Mouse (Mus musculus) monocyte, adult 2 months (primary cell): ENCODE results near the gene Slc6a6.

Experiments used
- DNase-seq, 2 experiments: peaks; one replicate each; pipeline ENCODE4 v3.0.0; 2022; ENCODE audit warnings: low spot score in 2 of 2, low read depth in 1 of 2

Gene Slc6a6

DNA sequence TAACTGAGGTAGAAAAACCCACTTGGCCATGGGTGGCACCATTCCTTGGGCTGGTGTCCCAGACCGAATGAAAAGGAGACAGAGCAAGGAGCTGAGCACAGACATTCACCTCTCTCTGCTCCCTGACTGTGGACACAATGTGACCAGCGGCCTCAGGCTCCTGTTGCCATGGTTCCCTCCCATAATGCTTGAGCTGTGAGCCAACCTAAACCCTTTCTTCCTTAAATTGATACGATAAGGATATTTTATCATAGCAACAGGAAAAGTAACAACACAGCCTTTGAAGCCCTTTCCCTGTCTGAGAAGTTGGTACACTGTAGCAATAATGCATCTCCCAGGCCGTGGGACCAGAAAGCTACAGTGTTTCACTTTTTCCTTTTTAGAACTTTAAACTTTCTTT, 14.6 kb upstream of the Slc6a6 start:
- no peak for DNase-seq

DNA sequence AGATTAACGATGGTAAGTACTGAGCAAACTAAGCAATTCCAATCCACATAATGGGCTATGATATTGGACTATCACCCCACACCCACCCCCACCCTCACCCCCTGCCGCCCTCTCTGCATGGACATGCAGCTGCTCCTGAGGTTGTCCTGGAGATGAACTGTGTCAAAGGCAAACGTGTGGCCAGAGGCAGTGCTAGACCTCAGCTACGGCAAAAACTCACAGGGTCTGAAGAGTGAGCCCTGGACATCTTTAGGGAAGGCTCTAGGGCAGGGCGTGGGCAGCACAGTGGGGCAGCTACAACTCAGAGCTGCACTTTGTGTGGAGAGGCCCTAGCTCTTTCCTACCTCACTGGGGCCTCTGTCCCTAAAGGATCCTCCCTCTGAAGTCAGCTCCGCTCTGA, 13.6 kb upstream of the Slc6a6 start:
- DNase-seq, result no peak

DNA sequence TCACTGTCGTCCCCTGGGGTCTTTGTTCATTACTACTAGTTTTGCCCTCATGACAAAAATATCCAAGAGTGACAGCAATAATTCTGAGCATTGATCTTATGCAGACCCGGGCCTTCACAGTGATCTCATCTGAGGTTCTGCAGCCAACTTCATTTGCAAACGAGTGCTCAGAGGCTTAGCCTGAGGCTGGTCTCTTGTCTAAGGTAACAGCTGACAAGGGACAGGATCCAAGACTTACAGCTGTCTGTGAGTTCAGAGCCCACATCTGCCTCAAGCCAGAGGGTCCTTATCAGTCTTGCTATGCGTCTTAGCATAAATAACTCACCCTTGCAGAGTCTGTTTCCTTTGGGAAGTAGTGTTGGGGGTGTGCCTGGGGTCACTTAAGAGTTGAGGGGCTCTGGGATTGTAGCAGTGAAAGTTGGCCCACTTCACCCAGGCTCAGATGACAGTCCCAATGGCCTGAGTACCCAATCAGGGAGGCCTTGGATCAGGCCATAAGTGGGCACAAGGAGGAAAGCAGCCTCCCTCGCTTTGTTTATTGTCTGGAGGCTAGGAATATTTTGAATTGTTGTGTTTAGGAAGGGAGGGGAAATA, 9.0 kb upstream of the Slc6a6 start:
- DNase-seq, result no peak

DNA sequence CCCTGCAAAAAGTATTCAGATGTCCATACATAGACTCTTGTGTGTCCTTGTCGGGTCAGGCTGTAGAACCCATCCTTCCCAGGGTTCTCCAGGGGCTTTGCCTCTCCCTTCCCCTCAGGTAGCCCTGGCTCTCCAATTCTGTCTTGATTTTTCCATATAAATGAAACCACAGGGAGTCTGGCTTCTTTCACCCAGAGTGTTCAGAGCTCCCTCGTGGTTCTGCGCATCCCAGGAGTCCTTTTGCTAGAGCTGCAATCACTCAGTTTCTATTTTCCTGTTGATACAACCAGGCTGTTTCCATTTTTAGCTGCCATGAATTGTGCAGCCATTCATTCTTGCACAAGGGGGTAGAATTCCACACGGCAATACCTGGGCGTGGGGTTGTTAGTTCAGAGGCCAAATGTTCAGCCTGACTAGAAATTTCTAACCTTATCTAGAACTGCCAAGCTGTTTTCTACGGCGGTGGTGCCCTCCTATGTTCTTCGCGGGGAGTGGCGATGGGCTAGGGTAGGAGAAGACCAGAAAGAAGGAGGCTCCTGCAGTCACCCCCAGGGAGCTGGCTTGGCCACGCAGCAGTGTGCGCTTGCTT, 5.3 kb upstream of the Slc6a6 start:
- no peak for DNase-seq

DNA sequence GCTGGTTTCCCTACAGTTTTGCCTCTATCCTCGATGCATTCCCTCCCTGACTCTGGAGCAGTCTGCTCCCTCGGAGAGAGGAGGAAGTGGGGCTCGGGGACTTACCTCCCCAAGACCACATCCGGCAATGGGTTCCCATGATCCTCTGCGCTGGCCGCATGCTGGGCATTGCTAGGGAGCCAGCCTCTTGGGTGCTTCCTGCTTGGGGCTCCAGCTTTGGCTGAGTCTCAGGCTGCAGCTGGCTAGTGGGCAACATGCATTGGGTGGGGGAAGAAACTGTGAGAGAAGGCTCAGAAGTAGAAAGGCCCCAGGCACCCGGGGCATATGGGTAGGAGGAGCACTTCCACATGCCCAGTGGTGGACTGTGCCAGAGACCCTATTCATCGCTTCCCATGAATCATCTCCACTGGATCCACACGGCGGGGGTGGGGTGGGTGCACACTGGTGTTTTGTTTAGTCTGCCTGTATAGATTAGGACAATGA, 4.7 kb upstream of the Slc6a6 start:
- peak; percentile 65 to 80 for DNase-seq

DNA sequence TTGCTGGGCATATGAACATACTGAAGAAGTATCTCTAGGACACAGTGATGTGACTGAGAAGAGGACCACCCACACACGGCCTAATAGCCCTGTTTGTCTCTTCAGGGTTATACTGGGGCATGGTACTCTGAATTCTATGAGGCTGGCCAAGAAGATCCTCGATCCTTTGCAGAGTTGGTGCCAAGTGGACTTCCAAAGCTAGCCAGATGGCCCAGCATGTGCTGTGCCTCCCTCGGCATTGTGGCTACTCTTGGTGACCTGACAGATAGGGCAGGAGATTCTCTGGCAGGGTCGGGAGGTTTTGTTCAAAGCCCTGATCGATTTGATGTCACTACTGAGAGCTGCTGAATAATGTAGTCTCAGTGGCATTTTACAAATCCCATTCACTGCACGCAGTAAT, 4.1 kb upstream of the Slc6a6 start:
- no peak for DNase-seq

DNA sequence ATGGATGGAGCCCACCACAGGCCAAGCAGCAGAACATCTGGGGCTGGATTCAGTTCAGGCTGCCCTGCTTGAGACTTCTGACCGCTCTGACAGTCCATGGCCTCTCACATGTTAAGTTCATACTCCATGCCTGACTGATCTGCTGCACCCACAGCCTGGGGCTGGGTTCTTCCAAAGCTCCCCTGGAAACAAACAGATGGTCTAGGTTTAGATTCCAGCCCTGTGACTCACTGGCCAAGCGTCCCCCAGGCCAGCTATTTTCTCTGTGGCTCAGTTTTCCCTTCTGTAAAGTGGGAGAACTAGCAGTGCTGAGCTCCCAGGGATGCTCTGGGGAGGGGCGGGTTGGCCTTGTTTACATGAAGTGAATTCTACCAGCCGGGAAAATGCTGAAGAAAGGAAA, 2.0 kb upstream of the Slc6a6 start:
- no peak for DNase-seq

DNA sequence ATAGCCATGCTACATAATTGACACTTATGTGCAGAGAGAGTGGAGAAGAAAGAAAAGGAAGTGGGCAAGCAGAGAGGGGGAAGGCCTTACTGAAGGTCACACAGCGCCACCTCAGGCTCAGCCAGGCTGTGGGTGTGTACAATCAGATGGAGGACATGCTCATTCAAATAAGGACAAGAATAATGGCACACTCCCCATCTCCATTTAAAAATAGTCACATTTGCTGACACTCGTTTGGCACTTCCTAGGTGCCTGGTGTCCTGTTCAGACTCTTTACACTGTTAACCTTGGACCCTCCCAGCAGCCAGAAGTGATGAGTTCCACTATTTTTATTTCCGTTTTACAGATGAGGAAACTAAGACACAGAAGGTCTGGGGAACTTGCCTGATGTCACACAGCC, 732 bp upstream of the Slc6a6 start:
- DNase-seq, result peak in 1 of 2 experiments; percentile 52

DNA sequence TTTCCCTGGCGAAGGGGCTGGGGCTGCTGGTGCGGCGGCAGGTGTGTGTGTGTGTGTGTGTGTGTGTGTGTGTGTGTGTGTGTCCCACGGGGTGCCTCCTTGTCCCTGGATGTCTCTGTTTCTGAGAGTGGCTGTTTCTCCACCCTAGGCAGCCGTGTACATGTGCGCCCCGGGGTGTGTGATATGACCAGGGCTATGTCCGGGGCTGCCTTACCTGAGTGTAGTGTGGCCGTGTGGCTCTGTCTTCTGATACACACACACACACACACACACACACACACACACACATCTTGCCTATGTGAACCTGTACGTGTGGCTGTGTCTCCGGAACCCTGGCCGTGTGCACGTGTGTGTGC, 599 bp downstream of the Slc6a6 start:
- no peak for DNase-seq

DNA sequence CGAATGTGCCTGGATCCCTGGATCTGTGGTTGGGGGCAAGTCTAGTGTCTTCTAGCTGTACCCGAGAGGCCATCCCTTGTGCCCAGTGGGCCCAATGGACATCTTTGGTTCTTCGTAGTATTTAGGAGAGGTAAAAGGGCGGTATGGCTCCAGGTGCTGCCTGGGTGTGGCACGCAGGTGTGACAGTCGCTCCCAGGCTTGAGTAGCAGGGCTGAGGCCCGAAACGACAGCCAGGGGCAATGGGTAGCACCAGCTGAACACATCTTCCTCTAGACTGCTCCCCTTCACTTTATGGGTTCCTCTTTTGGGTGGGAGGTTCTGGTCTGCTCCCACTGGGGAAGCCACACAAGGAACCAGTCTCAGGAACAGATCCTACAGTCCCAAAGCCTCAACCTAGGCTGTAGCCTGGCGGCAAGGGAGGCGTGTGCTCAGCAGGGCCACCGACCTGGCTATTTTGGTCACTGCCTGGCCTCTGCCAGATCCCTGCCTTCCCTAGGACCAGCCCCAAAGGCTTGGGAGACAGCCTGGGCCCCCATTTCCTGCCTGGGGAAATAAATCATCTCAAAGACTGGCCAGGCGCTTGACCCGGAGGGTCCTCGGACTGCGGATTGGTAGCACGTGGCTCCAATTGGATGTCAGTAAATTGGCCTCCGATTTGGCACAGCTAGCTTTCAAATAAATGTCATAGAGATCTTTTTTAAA, 1.1 kb downstream of the Slc6a6 start:
- DNase-seq, result peak; percentile 36 to 40

DNA sequence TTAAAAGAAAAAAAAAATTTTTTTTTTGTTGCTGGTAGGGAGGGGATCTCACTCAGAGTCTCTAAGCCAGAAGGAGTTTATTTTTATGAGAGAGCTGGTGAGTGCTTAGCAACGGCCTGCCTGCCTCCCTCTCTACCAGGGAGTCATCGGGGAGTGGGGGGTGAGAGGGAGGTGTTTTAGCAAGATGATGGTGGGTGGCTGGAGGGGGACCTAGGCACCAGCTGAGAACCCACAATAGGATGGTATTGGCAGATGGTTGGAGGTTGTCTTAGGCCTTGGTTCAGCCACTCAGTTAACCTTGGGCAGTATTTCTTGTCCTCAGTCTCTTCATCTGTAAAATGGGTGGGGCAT, 1.7 kb downstream of the Slc6a6 start:
- no peak for DNase-seq

DNA sequence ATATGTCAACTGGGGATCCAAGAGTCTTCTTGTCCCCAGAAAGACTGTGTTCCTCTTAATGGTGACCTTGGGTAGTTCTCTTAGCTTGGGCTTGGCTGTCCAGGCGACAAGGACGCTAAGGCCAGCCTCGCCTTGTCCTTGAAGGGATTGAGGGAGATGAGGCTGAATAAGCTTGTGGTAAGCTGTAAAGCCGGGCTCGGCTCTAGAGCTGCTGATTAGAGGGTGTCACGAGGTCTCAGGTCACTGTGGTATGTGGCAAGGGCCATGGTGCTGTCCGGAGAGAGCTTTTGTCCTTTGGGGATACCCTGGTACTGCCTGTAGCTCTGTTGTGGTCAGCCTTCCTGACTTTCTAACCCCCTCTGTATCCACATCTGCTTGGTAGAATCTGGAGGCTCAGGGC, 2.0 kb downstream of the Slc6a6 start:
- DNase-seq, result no peak

DNA sequence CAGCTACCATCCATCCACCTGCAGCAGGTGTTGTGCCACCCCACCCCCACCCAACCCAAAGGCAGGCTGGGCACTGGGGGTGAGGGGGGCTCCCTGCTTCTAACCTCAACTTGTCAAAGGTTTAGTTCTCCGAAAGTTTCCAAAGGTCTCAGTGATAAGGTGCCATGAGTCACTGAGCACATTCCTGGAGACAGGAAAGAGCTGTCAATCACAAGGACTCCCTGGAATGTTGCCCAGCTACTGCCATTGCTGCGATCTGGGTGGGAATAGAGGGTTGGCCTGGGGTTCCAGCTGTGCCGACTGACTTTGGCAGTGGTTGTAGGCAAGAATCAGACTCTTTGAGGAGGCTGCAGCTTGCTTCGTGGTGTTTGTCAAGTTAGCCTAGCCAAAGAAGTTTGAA, 2.7 kb downstream of the Slc6a6 start:
- DNase-seq, result no peak

DNA sequence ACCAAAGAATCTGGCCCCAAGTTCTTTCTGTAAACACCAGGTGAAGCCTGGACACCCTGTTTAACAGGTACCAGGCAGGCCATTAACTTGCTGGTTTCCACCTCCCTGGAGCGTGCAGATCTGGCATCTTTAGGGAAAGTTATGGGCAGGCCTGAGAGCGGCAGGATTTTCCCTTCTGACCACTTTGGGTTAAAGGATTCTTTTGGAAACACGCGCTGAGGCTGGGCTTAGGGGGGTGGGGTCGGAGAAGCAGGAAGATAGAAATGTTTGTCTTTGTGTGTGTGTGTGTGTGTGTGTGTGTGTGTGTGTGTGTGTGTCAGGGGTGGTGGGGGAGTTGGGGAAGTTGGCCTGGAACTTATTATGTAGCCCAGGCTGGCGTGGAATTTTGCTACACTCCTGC, 4.2 kb downstream of the Slc6a6 start:
- no peak for DNase-seq

DNA sequence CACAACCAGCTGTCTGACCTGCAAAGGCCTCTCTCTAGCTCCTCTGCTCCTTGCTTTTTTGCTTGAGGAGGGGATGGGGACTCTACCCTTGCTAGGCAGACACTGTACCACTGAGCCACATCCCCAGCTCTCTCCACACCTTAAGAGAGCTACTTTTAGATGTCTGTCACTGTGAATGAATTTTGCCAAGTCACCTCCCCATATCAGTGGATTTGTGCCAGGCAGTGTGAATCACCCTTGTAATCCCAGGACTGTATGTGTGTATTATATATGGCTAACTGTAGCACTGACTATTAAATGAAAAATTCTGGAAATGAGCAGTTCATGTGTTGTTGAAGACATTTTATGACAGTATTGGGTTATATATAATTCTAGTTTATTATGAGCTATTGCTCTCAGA, 5.4 kb downstream of the Slc6a6 start:
- no peak for DNase-seq

DNA sequence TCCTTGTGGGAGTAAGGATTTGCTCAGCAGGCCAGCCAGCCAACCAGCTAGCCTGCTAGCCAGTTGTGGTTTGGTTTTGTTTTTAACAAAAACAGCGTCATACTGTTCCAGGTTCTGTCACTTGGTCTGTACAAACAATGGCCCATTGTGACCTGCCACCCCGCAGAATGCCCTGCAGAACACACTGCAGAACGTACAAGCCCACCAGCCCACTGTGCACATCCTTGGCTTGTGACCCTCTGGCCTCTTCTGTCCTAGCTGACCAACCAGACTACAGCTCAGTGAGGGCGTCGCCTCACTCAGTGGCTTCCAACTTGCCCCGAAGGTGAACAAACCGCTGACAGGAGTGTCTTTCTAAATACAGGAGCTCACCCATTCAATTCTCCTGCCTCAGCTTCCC, 6.4 kb downstream of the Slc6a6 start:
- no peak for DNase-seq

DNA sequence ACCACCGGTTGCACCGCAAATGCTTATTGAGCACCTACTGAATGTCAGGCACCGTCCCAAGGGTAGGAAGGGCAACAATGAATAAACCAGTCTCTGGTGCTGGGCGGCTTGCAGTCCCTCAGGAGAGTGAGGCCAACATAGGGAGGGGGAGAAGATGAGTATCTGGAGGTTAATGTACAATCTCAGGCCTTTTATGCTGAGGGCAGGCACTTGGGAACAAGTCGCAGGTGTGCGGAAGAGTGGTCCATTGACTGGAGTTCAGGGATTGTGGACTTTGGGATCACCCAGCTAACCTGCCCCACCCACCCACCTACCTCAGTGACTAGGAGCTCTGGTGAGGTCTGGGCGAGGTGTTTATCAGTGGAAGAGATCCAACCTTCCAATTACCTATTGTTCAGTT, 6.8 kb downstream of the Slc6a6 start:
- no peak for DNase-seq

DNA sequence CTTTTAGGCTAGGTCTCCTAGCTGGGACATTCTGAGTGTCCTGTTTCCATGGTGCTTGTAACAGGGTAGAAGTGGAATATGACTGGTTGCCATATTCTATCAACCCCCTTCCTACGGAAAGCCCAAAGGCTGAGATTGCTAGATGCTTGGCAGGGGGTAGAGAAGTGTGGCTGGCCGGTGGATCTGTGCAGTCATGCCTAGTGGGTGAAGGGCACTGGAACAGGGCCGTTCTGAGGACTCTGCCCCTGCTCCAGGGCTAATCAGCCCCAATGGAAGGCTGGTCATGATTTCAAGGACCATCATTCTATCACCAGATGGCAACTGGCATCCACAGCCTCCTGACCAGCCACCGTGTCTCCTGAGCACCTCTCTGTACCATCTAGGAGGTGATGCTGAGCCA, 7.7 kb downstream of the Slc6a6 start:
- DNase-seq, result no peak

DNA sequence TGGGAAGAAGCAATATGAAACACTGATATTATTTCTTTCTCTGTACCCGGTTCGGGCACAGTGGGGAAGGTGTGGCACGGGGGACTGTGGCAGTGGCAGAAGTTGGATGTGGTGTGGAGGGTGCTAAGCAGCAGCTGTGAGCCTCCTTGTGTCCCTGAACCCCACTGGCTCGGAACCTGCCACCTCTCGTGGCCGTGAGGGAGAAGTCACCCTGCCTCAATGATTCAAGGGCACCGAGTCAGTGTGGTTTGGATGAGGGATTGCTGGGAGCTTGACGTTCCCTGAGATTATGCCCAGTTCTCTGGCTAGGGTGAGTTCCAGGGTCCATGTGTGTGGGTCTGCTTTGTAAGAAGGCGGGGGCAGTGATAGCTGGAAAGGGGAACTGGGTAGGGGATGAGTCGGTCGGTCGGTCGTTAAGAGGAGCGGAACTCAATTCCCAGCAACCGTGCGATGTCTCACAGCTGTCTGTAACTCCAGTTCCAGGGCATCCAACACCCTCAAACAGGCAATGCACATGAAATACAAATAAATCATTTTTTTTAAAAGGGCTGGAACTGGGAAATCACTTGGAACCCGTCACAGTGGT, 9.5 kb downstream of the Slc6a6 start:
- DNase-seq, result no peak

DNA sequence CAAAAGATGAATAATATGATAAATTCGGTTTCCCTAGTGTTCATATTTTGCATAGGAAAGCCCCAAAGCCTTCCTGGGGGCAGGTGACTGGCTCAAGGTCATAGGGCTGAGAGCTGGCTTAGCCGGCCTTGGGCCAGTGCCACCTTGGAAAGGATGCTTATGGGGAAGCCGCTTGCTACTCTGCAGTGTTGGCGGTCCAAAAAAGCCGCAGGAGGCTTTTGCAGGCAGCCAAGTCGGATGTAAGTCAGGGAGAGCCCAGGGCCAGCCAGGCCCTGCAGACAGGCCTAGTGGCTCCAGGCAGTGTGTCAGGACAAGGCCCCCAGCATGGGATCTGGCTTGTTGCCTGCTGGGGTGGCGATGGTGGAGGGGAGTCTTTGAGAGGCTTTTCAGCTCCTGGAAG, 10.8 kb downstream of the Slc6a6 start:
- DNase-seq, result no peak

DNA sequence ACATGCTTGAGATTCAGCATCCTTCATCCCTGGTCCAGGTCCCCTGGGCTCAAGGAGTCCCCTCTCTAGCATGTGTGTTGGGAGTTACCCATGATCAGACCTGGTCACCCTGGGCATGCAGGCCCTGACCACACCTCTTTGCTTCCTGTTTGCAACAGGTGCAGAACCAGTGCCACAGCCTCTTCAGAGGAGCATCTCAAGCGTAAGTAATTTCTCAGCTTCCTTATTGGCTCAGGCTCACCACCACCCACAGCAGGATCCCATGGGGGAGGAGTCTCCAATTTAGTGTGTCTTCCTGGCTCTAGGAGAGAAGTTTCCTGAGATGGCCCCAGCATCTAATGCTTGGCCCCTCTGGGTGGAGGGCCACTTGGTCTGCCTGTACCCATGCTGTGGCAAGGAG, 15.0 kb downstream of the Slc6a6 start:
- DNase-seq, result no peak

DNA sequence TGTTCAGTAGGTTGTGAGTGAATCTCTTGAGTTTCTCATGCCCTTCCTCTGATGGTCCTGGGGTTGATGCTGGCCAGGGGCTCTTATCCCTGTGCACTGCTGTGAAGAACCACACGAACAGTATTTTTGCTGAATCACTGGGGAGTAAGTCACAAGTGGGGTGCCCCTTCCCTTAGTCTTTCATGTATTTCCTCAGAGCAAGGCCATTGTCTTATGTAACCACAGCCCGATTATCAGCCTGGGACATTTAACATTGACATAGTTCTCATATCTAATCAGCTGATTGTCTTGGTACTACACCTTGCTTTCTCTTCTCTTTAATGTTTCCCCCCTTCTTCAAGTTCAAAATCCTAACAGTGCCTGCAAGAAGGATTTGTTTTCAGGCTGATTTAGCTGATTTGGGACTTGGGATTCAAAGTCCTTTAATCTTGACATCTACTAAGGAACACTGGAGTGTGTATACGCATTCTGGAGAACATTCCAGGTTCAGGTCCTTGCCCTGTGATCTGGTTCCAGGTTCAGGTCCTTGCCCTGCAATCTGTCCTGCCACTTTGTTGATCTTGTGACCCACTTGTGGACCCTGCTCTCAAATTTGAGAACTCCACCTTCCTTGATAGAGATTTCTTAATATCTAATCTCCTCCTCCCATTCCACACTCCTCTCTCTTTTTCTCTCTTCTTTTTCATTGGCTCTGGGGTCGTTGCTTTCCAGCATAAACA, 15.8 kb downstream of the Slc6a6 start:
- no peak for DNase-seq
